Mouse (Mus musculus): ENCODE measurements around the gene Aim2.
"Not testable (repeated sequence)": the region's sequence is repeated elsewhere in the genome, so short reads cannot be mapped to it uniquely, and the experiment has no call there.

Aim2 gene

DNA sequence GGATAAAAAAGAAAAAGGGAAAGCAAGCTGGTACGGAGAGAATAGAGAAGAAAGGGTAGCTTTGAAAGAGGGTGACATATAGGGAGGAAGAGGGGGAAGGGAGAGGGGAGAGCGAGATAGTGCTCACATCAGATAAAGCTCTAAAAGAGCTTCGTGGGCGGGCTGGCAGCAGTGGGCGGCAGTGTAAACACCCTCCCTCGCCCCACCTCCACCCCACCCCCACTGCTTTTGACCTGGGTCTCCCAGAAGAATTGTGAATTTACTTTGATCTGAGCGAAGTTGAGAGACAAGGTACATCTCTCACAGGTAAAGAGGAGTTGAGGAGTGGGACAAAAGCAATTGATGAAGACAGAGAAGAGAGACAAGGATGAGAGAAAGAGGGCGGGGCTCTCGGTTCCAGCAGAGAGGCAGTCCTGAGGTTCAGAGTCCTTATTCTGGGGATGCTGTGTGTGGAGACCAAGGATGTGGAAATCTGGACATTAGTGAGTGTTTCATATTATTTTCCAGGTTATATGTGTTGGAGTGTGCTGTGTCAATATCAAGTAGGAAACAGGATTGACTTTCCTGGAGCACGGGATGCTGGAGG is at the start of gene Aim2:
Aim2 (plus strand) TSS at position 508 of the 586 bp plus-strand sequence.
- no peak for DNase-seq

DNA sequence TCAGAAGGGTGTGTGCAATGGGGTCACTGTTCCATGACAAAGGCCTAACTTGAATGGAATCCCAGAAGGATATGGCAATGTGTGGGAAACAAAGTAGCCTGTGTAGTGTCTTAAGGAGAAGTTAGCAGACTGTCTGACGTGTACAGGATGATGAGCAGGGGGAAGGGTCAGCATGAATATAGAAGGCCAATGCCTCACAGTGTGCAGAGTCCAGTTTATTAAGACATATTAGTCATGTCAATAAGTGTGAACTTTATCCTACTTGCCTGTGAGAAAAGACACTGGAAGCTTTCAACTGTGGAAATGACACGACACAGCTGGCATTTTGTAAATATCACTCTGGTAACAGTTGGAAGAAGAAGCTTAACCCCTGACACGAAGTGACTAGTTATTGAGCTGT is 47.9 kb upstream of the Aim2 start:
- not testable (repeated sequence) for DNase-seq

DNA sequence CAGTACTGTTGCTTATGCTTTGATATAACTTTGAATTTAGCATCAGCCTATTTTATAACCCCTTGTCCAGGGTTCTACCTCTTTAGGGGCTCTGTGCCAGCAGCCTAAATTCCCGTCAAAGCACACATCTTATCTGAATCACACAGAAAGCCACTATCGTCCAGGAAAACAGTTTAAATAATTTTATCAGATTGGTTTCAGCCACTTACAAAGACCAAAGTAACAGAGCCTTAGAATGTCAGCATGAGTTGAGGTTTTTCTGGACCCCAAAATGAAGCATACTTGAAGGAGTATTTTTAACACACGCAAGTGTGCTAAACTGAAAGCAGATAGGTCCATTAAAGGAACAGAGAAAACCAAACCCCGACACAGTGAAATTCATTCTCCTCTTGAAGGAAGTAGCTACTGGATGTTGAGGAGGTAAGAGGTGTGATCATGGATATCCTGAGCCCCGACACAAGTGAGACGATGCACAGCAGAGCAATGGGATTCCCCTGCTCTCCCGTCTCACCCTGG is 37.1 kb upstream of the Aim2 start:
- not testable (repeated sequence) for DNase-seq

DNA sequence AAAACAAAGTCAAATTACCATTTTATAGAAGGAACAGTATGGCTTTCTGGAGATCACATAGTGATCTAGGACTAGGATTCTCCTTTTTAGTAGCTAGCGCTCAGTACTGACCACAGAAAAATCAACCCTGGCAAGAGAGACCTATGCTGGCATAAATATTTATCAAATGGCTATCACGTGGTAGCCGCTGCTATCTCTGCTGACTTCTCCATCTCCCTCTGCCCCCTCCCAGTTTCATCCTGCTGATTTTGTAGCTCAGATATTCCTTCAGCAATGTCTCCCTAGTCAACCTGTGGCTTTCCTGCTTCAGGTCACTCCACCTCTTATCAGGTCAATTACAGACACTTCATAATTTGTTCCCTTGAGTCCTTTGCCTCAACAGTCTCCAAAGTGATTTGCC is 35.0 kb upstream of the Aim2 start:
- no peak for DNase-seq

DNA sequence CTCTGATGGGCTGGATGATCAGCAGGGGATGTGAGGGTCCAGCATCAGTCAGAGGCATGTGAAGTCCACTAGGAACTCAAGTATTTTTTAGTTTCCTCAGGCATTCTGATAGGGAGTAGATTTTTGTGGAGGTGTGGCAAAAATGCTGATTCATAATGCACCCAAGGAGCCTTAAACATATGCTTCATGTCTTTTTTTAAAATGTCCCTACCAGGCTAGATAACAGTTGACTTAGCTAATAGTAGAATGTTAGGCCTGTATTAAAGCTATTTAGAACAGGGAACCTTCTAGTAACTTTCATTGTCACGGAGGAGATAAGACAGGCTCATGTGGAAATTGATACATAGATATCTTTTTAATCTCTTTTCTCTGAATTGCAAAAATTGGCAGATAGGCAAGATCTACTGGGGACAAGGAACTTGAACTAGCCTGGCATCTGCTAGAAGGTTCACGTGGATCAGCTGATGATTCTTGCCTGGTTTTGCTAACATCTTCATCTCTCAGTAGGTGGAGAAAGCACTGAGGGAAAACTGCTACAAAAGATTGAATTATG is 32.7 kb upstream of the Aim2 start:
- no peak for DNase-seq

DNA sequence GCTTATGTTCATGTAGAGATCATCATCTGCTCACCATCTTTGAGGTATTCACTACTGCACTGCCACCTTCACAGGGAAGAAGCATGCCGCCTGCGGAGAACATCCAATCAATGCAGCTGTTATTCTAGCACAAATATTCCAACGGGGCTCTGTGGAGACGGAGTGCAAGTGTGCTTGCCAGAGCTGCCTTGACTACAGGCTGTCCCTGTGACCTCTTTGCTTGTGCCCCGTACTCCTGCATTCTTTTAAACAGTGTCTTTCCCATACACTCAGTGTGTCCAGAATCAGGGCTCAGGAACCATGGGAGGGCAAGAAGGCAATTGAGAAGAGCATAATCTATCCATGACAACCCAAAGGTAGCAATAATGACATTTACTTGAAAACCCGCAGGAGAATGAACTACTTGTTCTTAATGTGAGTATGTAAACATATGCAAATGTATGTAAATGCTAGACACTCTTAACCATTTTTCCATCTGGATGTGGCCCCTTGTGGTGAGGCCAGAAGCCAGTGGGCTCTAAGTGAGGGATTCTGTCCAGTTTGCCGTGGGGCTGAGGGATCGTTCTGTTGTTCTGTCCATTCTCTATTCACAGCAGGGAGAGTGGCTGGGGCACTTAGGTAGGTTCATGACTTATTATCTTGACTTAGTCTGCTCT is 29.0 kb upstream of the Aim2 start:
- DNase-seq: no peak

DNA sequence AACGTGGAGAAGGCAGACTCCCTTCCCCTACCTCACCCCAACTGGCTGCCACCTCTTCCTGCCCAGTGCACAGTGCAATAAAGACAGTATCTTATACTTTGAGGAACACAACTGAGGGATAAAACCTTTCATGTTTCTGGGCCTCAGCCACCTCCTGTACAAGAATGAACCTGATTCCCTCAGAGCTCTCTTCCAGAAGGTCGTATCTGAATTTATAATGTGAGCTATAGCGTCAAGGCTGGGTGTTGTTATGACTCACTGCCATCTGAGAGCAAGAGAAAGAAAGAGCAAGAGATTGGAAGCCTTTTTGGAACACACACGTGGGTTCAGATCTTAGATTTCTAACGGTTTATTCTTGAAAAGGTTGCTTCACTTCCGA is 28.4 kb upstream of the Aim2 start:
- no peak for DNase-seq

DNA sequence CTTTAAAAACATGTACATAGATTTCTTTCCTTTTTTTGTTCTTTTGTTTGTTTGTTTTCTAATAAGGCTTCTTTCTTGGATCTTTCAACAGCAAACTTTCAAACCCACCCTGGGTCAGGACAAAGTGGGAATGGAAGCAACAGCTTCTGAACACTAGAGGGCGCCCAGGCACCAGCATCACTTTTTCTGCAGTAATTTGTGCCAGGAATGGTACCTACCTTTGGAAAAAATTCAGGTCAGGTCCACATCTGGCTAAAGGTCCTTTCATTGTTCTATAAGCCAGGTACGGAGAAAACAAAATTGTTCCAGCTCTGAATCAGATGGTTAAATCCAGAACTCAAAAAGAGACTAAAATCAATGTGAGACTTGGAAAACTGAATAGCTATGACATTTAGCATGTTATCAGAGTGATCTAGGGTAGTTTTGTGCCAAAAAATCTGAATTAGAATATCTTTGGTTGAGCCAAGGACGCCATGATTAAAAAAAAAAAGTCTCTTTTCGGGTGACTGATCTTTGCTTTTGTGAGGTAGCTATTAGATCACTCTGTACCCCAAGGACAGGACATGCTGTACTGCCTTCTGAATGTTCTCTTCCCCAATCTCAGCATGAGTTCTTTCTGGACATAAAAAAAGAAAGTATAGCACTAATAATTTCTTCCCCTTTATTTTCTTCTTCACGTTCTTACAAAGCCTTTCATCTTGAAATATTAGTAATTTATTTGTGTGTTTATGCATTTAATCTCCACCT is 26.7 kb upstream of the Aim2 start:
- DNase-seq: peak; percentile 80 to 82

DNA sequence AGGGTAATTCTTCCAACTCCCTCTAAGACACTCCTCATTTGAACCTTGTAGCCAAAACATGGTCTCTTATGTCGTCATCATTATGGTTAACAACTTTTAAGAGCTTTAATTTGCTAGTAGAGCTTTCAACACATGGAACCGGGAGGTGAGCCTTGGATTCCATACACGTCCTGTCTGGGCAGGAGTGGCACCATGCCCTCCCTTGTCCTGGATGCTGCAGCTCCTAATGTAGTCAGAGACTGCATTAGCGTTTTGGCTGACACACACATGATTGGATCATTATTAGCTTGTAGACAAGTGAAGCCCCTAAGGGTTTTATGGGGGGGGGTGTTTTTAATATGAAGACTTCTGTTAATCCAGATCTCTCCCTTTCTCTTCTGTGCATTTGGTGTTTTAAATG is 25.7 kb upstream of the Aim2 start:
- DNase-seq: peak in 1 of 2 experiments; percentile 19

DNA sequence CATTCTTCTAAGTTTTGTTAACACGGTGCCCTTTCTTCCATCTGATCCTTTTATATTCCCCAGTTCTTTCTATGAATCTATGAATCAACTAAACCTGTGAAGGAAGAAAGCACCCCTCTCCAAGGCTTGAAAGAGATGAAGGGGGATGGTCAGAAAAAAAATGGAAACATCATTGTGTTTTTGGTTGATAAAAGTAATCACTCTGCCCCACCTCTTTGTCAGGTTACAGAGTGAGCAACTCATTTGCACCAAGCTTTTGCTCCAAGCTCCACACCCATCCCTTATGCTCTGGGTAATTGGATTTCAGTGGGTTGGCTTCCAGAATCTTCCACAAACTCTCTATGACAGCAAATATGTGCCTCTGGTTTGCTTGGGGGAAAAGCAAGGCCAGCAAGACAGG is 25.3 kb upstream of the Aim2 start:
- peak in 1 of 2 experiments; percentile 4 for DNase-seq

DNA sequence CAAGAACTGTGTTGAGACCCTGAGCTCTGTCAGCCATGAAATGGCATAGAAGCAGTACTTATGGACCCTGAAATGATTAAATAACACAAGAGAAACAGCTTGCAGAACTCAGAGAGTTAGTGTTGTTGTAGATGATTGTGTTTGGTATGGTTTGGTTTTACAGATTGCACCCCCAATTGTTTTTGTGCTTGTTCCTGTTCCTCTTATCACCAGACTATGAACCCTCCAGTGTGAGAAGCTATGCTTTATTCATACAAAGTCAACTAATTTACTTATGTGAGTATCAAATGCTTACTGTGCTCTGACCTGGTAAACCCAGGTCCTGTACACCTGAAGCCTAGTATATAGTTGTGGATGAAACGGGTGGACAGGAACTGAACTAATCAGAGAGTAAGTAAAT is 24.1 kb upstream of the Aim2 start:
- no peak for DNase-seq

DNA sequence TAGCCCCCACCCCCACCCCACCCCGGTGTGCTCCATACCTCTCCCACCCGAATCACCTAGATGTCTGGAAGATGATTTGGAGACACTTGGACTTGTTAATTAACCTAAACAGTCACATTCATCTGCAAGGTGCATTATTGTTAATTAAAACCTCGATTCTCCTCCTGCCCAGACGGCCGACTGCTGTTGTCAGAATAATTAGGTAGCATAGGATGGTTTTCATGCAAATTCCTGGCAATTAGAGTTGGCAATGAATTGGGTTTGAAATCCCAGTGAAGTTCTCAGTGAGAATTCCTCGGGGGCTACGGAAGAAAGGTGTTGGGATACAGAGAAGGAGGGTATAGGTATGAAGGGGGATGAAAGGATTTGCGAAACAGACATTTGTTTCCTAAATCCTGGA is 22.2 kb upstream of the Aim2 start:
- no peak for DNase-seq

DNA sequence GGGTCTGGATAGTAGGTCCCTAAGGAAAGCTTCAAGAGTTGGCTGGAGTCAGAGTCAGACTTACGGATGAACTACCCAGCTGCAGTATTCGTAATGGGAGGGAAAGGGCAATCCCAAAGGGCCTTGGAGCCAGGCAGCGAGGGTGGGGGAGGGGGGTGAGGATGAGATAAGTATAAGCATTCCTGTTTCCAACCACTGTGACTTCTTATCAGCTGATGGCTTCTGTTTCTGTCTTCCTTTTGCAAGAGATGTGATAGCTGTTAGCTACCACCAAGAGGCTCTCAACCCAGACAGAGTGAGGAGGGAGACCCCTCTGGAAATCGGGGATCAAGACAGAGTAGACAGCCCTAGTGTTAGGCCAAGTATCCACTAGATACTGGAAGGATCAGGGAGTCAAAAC is 21.5 kb upstream of the Aim2 start:
- peak in 1 of 2 experiments; percentile 15 for DNase-seq

DNA sequence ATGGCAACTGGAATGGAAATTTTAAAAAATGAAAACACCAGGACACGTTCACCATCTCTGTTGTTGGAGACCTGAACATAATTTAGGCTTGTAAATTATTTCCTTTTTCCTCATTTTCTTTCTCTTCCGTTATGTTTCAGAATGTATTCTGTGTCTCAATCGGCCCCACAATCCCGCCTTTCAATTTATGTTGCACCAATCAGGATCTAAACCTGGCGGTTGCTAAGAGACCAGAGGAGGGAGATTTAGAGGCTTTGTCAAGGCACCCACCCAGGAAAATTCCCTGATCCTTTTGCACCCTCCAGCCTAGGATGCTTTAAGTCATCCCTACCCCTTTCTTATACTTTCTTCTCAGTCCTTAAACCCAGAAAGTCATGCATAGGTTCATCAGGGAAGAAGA is 20.9 kb upstream of the Aim2 start:
- DNase-seq: peak in 1 of 2 experiments; percentile 28

DNA sequence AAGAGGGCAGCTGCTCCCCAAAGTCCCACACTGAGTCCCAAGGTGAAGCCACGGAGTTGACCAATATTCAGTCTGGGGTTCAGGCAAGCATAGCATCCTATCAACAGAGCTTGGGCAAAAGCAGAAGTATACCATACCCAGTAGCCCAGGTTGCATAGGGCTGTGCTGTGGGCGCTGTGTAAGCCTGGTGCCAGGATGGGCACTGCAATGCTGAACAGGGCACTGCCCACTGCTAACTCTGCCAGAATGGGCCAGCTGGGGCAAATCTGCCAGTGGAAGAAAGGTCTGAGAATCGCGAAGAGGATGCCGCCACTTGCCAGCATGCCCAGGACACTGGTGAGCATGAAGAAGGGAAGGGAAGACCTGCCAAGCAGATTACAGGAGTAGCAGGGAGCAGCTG is 18.3 kb upstream of the Aim2 start:
- peak; percentile 69 to 72 for DNase-seq

DNA sequence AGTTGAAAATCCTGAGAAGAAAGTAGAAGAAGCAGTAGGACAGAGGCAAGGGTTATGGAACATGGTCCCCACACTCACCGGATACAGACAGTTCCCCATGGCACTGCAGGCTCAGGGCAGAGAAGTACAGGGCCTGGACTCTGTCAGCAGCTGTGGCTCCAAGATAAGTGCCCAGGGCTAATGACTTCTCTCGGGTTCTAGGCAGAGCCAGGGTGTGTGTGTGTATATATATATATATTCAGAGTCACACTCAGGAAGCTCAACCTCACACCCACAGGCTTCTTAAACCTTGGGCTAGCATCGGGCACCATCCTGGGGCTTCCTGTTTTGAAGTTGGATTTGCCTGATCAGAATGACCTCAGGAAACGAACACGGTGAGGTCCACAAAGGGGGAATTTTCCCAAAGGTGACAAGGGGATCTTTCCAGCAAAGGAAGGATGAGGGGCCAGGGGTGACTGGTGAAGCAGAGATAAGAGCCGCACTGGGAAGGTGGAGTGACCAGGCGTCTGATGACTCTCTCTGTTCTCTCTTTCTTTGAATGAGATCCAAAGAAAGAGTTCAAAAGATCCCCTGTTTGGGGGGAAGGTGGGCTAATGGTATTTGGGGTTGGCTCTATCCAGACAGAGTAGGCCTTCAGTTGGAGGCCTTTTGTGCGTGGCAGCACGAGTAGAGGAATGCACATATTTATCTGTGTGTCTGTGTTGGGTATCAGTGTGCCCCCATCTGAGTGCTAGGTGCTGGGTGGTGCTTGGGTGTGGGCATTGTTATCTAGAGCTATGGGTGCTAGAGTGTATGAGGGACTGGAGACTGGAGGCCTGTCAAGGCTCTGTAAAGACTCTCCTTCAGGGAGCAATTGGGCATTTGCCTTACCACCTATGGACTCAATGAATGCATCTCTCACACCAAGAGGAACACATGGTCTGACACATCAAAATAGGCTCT is 17.1 kb upstream of the Aim2 start, which contains the start of gene Ackr1:
Ackr1 (minus strand) TSS at position 439 of the 942 bp plus-strand sequence.
- DNase-seq: peak in 1 of 2 experiments; percentile 37

DNA sequence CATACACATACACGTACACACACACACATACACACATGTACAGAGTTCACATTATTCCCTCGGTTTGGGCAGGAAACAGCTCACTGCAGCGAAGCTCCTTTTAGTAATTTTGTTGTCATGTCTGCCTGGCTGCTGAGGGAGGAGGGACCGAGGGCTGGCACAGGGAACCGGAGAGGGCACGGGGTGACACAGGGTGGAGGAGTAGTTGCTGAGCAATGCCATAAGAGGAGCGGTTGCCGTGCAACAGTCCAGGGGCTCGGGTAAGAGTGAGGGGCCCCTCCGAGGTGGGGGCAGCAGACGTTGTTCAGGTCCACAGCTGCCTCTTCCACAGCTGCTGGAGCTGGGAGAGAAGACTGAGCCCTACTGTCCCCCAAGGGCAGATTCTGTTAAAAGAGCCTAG is 14.8 kb upstream of the Aim2 start:
- DNase-seq: peak in 1 of 2 experiments; percentile 18

DNA sequence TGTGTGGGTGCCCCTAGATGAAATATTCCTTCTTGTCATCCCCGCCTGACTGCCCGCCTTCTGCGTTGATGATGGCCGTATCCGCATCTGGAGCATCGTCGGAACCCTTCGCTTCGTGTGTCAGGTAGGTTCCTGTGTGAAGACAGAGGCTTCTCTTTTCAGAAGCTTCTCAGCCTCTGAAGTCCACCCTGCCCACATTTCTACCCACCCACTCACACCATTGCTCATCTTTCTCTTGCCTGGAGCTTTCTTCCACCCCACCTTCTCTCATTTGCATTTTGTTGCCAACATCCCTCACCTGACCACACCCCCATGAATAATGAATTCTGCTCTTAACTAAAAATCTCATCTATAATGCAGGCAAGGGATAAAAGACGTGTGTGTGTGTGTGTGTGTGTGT is 13.7 kb upstream of the Aim2 start:
- DNase-seq: peak in 1 of 2 experiments; percentile 15

DNA sequence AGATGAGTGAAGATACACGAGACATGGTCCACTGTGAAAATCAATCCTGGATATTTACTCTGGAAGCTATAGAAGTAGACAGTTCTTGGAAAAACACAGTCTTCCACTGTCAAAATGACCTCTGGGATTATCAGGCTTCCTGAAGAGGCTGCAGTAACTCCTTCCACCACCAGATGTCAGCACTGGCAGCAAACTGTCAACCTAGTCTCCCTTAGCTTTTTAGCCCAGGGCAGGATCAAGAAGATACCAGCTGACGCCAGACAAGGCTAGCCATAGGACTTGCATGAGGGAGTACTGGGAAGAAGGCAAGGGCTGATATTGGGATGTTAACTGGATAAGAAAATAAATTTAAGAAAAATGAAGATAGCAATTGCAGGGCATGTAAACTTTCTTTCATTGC is 11.1 kb upstream of the Aim2 start:
- DNase-seq: peak; percentile 86 to 91

DNA sequence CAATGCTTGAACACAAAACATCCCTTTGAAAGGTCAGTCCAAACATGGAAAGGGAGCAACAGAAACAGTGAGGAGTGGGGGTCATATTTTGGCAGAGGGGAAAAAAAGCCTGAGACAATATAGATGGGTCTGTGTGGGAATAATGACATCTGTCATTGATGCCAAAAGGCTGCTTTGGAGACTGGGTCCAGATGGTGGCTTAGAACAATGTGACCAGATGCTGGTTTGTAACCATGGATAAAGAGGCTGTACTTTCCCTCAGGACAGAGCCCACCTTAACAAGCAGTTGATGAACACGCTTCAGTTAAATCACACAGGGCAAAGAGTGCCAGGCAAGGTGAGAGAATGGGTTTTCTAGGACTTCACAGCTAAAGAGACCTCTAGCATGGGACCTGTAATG is 8.3 kb upstream of the Aim2 start:
- DNase-seq: no peak

DNA sequence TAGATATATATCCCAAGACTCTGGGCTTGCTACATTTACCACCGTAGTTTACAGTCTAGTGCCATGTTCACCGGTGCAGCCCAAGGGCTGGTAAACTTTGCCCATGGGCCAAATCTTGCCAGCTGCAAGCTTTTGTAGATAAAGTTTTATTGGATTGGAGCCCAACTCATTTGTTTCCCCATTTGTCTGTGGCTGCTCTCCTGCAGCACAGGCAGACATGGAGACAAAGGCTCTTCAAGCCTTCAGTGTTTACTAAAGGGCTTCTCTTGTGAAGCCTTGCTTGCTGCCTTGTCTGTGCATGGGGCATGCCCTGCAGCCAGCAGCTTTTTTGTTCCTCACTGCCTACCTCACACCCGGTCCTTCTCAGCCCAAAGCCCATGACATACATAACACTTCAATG is 6.7 kb upstream of the Aim2 start:
- DNase-seq: no peak

DNA sequence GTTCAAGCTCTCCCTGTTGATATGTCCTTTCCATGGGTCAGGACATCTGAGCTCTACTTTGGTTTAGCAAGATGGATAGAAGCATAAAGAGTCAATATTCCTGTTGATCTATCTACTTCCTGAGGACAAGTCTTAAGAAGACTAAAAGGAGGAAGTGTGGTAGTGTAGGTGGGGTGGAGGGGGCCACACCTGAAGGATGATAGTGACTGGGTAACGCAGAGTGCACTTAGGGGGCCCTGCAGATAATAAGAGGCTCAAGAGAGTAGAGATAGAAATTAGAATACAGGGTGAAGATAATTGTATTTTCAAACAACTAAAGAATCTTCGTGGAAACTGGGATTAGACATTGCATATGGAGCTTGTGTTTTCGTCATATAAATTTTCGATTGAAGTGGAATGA is 5.6 kb upstream of the Aim2 start:
- no peak for DNase-seq

Measured in cerebellum, postnatal 14 days (tissue).